Mouse (Mus musculus) forebrain, embryonic 15.5 days (tissue): ENCODE results near the gene Krtap5-4. TPM values are rescaled to one million over a fixed set of nuclear protein-coding genes. Genes with fewer than 3 reads are reported as not detected.
"Not testable (repeated sequence)": the region's sequence is repeated elsewhere in the genome, so short reads cannot be mapped to it uniquely, and the experiment has no call there.

Experiments used
- ATAC-seq: fragments of 200-750 bp; cut with Nextera tagmentation; replicated peaks from 2 replicates; pipeline ENCODE4 v1.8.0; 2017; ENCODE audit warnings: mild to moderate bottlenecking, moderate TSS enrichment, moderate library complexity
- H3K27ac ChIP-seq: fragments of 300-500 bp; sonication (generic); replicated peaks from 2 replicates; pipeline ENCODE4 v1.5.1; 2015; ENCODE audit warnings: mild to moderate bottlenecking, inconsistent platforms
- H3K27me3 ChIP-seq: fragments of 300-500 bp; sonication (generic); 2 replicates; pipeline ENCODE4 v1.6.1; 2015; ENCODE audit warnings: inconsistent platforms
- H3K36me3 ChIP-seq: fragments of 300-500 bp; sonication (generic); 2 replicates; pipeline ENCODE4 v1.6.1; 2015; ENCODE audit warnings: mild to moderate bottlenecking, inconsistent platforms
- H3K4me1 ChIP-seq: fragments of 300-500 bp; sonication (generic); 2 replicates; pipeline ENCODE4 v1.6.1; 2015; ENCODE audit warnings: inconsistent platforms
- H3K4me2 ChIP-seq: fragments of 300-500 bp; sonication (generic); replicated peaks from 2 replicates; pipeline ENCODE4 v1.6.1; 2015; ENCODE audit warnings: mild to moderate bottlenecking, inconsistent platforms
- H3K4me3 ChIP-seq: fragments of 300-500 bp; sonication (generic); 2 replicates; pipeline ENCODE4 v1.5.1; 2015; ENCODE audit warnings: mild to moderate bottlenecking, inconsistent platforms
- H3K9ac ChIP-seq: fragments of 300-500 bp; sonication (generic); replicated peaks from 2 replicates; pipeline ENCODE4 v1.6.1; 2015; ENCODE audit warnings: mild to moderate bottlenecking, inconsistent platforms
- H3K9me3 ChIP-seq: fragments of 300-500 bp; sonication (generic); 2 replicates; pipeline ENCODE4 v1.6.1; 2016; ENCODE audit warnings: inconsistent platforms
- WGBS: fragments of 180-500 bp; shearing (Covaris S2); methylation state at CpG from one replicate; pipeline ENCODE4 v1.1.7; 2015; ENCODE audit warnings: mixed read lengths; 5-methylcytosine and 5-hydroxymethylcytosine counted together
- polyA plus RNA-seq: library from polyadenylated mRNA; unstranded; fragments of >200 nt; fragmentation: Nextera tagmentation; extraction: Ambion mirVana; gene quantifications from 2 replicates; pipeline ENCODE4 v1.2.1, GENCODE M21; 2015

Krtap5-4 gene
- polyA plus RNA-seq, 1 experiment from 2014 or later, result not detected

- H3K36me3 ChIP-seq, result no peaks in the 10 kb centered on the region
- no peak overlapping the region for H3K9ac ChIP-seq
- ATAC-seq, result no peak
- no peak overlapping the region for H3K4me2 ChIP-seq
- H3K4me3 ChIP-seq, result no peak overlapping the region
- no peaks in the 10 kb centered on the region for H3K4me1 ChIP-seq
- no peaks in the 10 kb centered on the region for H3K9me3 ChIP-seq
- no peaks in the 10 kb centered on the region; the same call in 1 of the 2 replicates for H3K27me3 ChIP-seq
- H3K27ac ChIP-seq, result no peak overlapping the region
Measured at GRCm38 (mm10) chr7:142295418-142295817, 7.9 kb upstream of the Krtap5-4 start.

- not testable (repeated sequence) for H3K4me3 ChIP-seq, H3K27ac ChIP-seq, H3K9ac ChIP-seq, ATAC-seq, H3K9me3 ChIP-seq, H3K4me2 ChIP-seq, H3K4me1 ChIP-seq, H3K27me3 ChIP-seq, H3K36me3 ChIP-seq
- WGBS, result 40% methylated on average over 4 of the region's 4 CpGs
Measured at GRCm38 (mm10) chr7:142296108-142296507, 7.2 kb upstream of the Krtap5-4 start.

GRCm38 (mm10) chr7:142297018-142297417 lies 6.3 kb upstream of the Krtap5-4 start, which contains the start of gene Krtap5-1:
TSS of gene Krtap5-1 (minus strand) at chr7:142297118.
- H3K4me3 ChIP-seq, H3K27ac ChIP-seq, H3K36me3 ChIP-seq, H3K4me2 ChIP-seq, H3K4me1 ChIP-seq, ATAC-seq, H3K9me3 ChIP-seq, H3K27me3 ChIP-seq, H3K9ac ChIP-seq: not testable (repeated sequence)

GRCm38 (mm10) chr7:142303929-142304328 lies 580 bp downstream of the Krtap5-4 start:
- WGBS, result 89% methylated on average over 1 of the region's 1 CpGs
- H3K36me3 ChIP-seq, ATAC-seq, H3K27me3 ChIP-seq, H3K9me3 ChIP-seq, H3K4me3 ChIP-seq, H3K4me2 ChIP-seq, H3K27ac ChIP-seq, H3K9ac ChIP-seq, H3K4me1 ChIP-seq: not testable (repeated sequence)

- 0 out of 2 replicates have a peak, but pooled peaks cover 6% of the 10 kb centered on the region for H3K4me1 ChIP-seq
- H3K9ac ChIP-seq, result no peak overlapping the region
- H3K4me2 ChIP-seq, result no peak overlapping the region
- H3K4me3 ChIP-seq, result no peak overlapping the region
- ATAC-seq, result no peak
- H3K27ac ChIP-seq, result no peak overlapping the region
- H3K36me3 ChIP-seq, result no peaks in the 10 kb centered on the region
- WGBS, result 47% methylated on average over 5 of the region's 5 CpGs
- no peaks in the 10 kb centered on the region for H3K27me3 ChIP-seq
- no peaks in the 10 kb centered on the region for H3K9me3 ChIP-seq
Measured at GRCm38 (mm10) chr7:142314600-142315285, 11.4 kb downstream of the Krtap5-4 start.

GRCm38 (mm10) chr7:142316558-142316957 lies 13.2 kb downstream of the Krtap5-4 start:
- no peaks in the 10 kb centered on the region for H3K36me3 ChIP-seq
- no peak overlapping the region for H3K4me2 ChIP-seq
- no peak overlapping the region for H3K4me3 ChIP-seq
- 0 out of 2 replicates have a peak, but pooled peaks cover 6% of the 10 kb centered on the region for H3K4me1 ChIP-seq
- H3K27ac ChIP-seq, result no peak overlapping the region
- WGBS, result 47% methylated on average over 6 of the region's 6 CpGs
- H3K9ac ChIP-seq, result no peak overlapping the region
- no peaks in the 10 kb centered on the region for H3K9me3 ChIP-seq
- no peaks in the 10 kb centered on the region for H3K27me3 ChIP-seq
- peak; percentile 43; the same call in 1 of the 2 replicates for ATAC-seq

GRCm38 (mm10) chr7:142317216-142317615 lies 13.9 kb downstream of the Krtap5-4 start:
- Histone ChIP-seq H3K27me3 (no peaks in the 10 kb centered on the region), H3K4me2 (no peak overlapping the region), H3K4me1 (0 out of 2 replicates have a peak, but pooled peaks cover 6% of the 10 kb centered on the region), H3K9me3 (no peaks in the 10 kb centered on the region), H3K4me3 (no peak overlapping the region), H3K27ac (no peak overlapping the region), H3K9ac (no peak overlapping the region), H3K36me3 (no peaks in the 10 kb centered on the region)
- 87% methylated on average over 5 of the region's 5 CpGs for WGBS
- ATAC-seq, result no peak

- WGBS, result 60% methylated on average over 11 of the region's 11 CpGs
- no peak for ATAC-seq
Measured at GRCm38 (mm10) chr7:142319124-142319523, 15.8 kb downstream of the Krtap5-4 start.

GRCm38 (mm10) chr7:142320906-142321305 lies 17.6 kb downstream of the Krtap5-4 start:
- H3K27me3 ChIP-seq, result no peaks in the 10 kb centered on the region
- 55% methylated on average over 2 of the region's 2 CpGs for WGBS

More at GRCm38 (mm10) chr7:142319124-142319523, 15.8 kb downstream of the Krtap5-4 start:
- no peaks in the 10 kb centered on the region for H3K36me3 ChIP-seq
- H3K4me1 ChIP-seq, result 0 out of 2 replicates have a peak, but pooled peaks cover 6% of the 10 kb centered on the region
- no peak overlapping the region for H3K4me3 ChIP-seq
- H3K4me2 ChIP-seq, result no peak overlapping the region
- H3K9ac ChIP-seq, result no peak overlapping the region
- no peak overlapping the region for H3K27ac ChIP-seq
- H3K9me3 ChIP-seq, result no peaks in the 10 kb centered on the region
- H3K27me3 ChIP-seq, result no peaks in the 10 kb centered on the region

GRCm38 (mm10) chr7:142321637-142322306 lies 18.4 kb downstream of the Krtap5-4 start:
- H3K27me3 ChIP-seq, ATAC-seq, H3K9ac ChIP-seq, H3K27ac ChIP-seq, H3K4me1 ChIP-seq, H3K36me3 ChIP-seq, H3K4me2 ChIP-seq, H3K4me3 ChIP-seq, H3K9me3 ChIP-seq: not testable (repeated sequence)
- WGBS, result 26% methylated on average over 5 of the region's 10 CpGs

More at GRCm38 (mm10) chr7:142320906-142321305, 17.6 kb downstream of the Krtap5-4 start:
- no peak overlapping the region for H3K4me3 ChIP-seq
- 0 out of 2 replicates have a peak, but pooled peaks cover 3% of the 10 kb centered on the region for H3K4me1 ChIP-seq
- H3K4me2 ChIP-seq, result no peak overlapping the region
- H3K9me3 ChIP-seq, result no peaks in the 10 kb centered on the region
- no peak for ATAC-seq
- H3K27ac ChIP-seq, result no peak overlapping the region
- no peak overlapping the region for H3K9ac ChIP-seq
- H3K36me3 ChIP-seq, result no peaks in the 10 kb centered on the region

GRCm38 (mm10) chr7:142322641-142323040 lies 19.3 kb downstream of the Krtap5-4 start:
- H3K27me3 ChIP-seq, result no peaks in the 10 kb centered on the region
- no peak for ATAC-seq
- no peak overlapping the region for H3K4me3 ChIP-seq
- no peak overlapping the region for H3K4me2 ChIP-seq
- no peaks in the 10 kb centered on the region for H3K9me3 ChIP-seq
- H3K27ac ChIP-seq, result no peak overlapping the region
- no peak overlapping the region for H3K9ac ChIP-seq
- no peaks in the 10 kb centered on the region for H3K36me3 ChIP-seq
- H3K4me1 ChIP-seq, result 0 out of 2 replicates have a peak, but pooled peaks cover 3% of the 10 kb centered on the region
- WGBS, result 93% methylated on average over 6 of the region's 6 CpGs

- no peak for ATAC-seq
- Histone ChIP-seq H3K27me3 (no peaks in the 10 kb centered on the region), H3K36me3 (no peaks in the 10 kb centered on the region), H3K4me3 (no peak overlapping the region), H3K9ac (no peak overlapping the region), H3K27ac (no peak overlapping the region), H3K4me1 (0 out of 2 replicates have a peak, but pooled peaks cover 3% of the 10 kb centered on the region), H3K9me3 (no peaks in the 10 kb centered on the region), H3K4me2 (no peak overlapping the region)
- WGBS, result 84% methylated on average over 12 of the region's 12 CpGs
Measured at GRCm38 (mm10) chr7:142323396-142324117, 20.2 kb downstream of the Krtap5-4 start.
